Mouse (Mus musculus): ENCODE measurements around the gene Vps13d. TPM values are rescaled to one million over a fixed set of nuclear protein-coding genes. Genes with fewer than 3 reads are reported as not detected.

The Vps13d gene
- 63.3 TPM for total RNA-seq (2023)

GRCm38 (mm10) chr4:145194559-145195162 lies at the start of gene Vps13d:
Vps13d (minus strand) TSS chr4:145195005.

Other genes with a start within 250 kb of the Vps13d start
- gene Tnfrsf1b, start 51.9 kb upstream of the Vps13d start, total RNA-seq (2023), result 30.6 TPM
- gene Tnfrsf8, start 120.2 kb upstream of the Vps13d start, total RNA-seq (2023), result not detected